Mouse (Mus musculus): ENCODE measurements around the gene Slc13a2. TPM values are rescaled to one million over a fixed set of nuclear protein-coding genes. Genes with fewer than 3 reads are reported as not detected.

Gene Slc13a2
- polyA plus RNA-seq, 1 experiment from 2014 or later = not detected

DNA sequence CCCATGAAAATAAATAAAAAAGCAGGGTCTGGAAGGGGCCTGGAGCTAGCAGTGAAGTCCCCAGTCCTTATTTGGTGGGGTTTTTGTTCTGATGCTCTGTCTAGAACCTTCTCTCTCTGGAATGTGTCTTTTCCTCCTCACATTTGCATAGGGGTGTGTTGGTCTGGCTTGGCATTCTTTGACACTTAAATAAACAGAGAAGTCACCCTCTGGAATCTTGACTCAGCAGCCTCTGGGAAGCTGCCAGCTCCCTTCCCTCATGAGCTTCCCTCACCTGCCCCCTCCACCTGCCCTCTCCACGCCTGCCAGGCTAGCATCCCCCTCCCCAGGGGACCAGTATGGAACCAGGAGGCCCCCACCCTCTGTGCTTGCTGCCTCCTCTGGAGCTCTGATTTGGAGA is 51.6 kb downstream of the Slc13a2 start:
- no peaks in the 10 kb centered on the region for H3K36me3 ChIP-seq (ENCODE audit: control insufficient read depth, insufficient read depth)
- H3K9me3 ChIP-seq (ENCODE audit: control insufficient read depth, low read length) = no peaks in the 10 kb centered on the region
- no peaks in the 10 kb centered on the region for H3K4me1 ChIP-seq (replicated peaks; ENCODE audit: control insufficient read depth, insufficient read depth, low read length)
- no peak overlapping the region for H3K9ac ChIP-seq (replicated peaks; ENCODE audit: low read depth, low read length)
- no peak overlapping the region for H3K4me3 ChIP-seq (replicated peaks; ENCODE audit: low read length)
- H3K27me3 ChIP-seq (replicated peaks; ENCODE audit: control insufficient read depth, insufficient read depth, low read length) = no peaks in the 10 kb centered on the region
- H3K27ac ChIP-seq (ENCODE audit: low read length) = no peak overlapping the region
- 56% methylated on average over 1 of the region's 1 CpGs for WGBS
- no peak overlapping the region for H3K4me2 ChIP-seq (ENCODE audit: low read length)
- ATAC-seq = no peak

DNA sequence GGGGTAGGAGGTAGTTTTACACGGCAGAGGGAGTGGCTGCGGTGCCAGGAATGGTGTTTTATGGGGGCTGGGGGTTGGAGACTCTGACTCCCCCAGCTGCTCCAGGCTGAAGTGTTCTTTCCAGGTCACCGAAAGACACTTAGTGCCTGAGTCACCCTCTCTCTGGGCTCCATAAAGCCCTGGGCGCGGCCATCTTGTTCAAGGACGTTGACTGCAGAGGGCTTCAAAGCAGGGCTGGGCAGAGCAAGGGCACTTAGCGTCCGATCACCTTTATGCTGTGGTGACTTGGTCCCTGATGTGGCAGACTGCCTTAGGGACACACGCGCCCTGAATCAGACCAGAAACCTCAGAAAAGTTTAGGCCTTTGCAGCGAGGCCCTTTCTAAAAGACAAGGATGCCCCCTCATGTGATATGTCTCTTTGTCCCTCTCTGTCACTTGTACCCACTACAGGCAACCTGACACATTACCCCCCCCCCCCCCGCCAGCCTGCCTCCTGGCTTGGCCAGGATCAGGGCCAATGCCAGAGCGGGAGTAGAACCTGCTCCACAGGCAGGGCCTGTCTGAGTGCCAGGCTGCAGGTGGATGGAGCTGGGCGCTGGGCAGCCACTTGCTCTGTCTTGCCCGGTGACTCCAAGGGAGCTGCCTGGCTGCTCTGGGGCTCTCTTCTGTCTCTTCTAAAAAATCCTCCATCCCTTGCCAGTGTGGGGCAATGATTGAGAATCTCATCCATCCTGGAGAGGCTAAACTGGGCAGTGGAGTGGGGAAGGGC is 54.4 kb downstream of the Slc13a2 start:
- Histone ChIP-seq H3K4me1 (replicated peaks; ENCODE audit: control insufficient read depth, insufficient read depth, low read length) (no peaks in the 10 kb centered on the region), H3K9ac (replicated peaks; ENCODE audit: low read depth, low read length) (no peak overlapping the region), H3K4me2 (ENCODE audit: low read length) (no peak overlapping the region), H3K27ac (ENCODE audit: low read length) (no peak overlapping the region), H3K36me3 (ENCODE audit: control insufficient read depth, insufficient read depth) (no peaks in the 10 kb centered on the region), H3K4me3 (replicated peaks; ENCODE audit: low read length) (no peak overlapping the region), H3K27me3 (replicated peaks; ENCODE audit: control insufficient read depth, insufficient read depth, low read length) (no peaks in the 10 kb centered on the region), H3K9me3 (ENCODE audit: control insufficient read depth, low read length) (no peaks in the 10 kb centered on the region)
- 92% methylated on average over 15 of the region's 15 CpGs for WGBS
- ATAC-seq = no peak

GRCm38 (mm10) chr11:78364103-78364502 is 57.9 kb downstream of the Slc13a2 start:
- 56% methylated on average over 7 of the region's 8 CpGs for WGBS
- no peaks in the 10 kb centered on the region for H3K36me3 ChIP-seq (ENCODE audit: control insufficient read depth, insufficient read depth)
- H3K4me3 ChIP-seq (replicated peaks; ENCODE audit: low read length) = no peak overlapping the region
- no peak overlapping the region for H3K9ac ChIP-seq (replicated peaks; ENCODE audit: low read depth, low read length)
- no peak overlapping the region for H3K27ac ChIP-seq (ENCODE audit: low read length)
- H3K9me3 ChIP-seq (ENCODE audit: control insufficient read depth, low read length) = no peaks in the 10 kb centered on the region
- no peaks in the 10 kb centered on the region for H3K27me3 ChIP-seq (replicated peaks; ENCODE audit: control insufficient read depth, insufficient read depth, low read length)
- H3K4me1 ChIP-seq (replicated peaks; ENCODE audit: control insufficient read depth, insufficient read depth, low read length) = no peaks in the 10 kb centered on the region; the same call in 1 of the 2 replicates
- ATAC-seq = no peak
- H3K4me2 ChIP-seq (ENCODE audit: low read length) = no peak overlapping the region

DNA sequence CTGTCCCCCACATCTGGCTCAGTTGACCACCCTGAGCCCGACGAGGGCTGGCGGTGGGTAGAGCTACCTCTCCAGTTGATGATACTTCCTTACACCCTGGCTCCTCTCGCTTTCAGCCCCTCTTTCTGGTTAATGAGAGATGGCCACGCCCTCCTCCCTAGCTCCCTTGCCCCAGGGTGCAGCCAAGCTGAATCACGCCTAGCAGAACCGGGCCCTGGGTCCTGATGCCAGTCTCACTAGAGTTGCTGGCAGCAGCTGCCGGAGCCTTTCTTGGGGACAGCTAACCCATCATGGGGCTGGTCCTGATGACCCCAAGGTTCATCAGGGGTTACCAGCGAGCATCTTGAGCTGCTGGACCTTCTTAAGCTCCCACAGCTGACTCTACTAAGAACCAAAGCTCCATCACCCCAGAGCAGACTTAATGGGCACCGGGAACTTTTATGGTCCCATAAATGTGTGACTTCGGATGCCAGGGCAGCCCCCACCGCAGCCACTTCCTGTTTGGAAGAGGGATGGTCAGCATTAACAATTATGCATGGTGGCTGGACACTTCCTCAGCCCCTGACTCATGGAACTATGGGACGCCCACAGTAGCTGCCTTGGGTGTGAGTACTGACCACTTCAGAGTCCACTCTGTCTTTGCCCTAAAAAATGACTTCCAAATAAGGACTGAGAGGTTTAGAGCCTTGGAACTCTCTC is 58.6 kb downstream of the Slc13a2 start:
- Histone ChIP-seq H3K4me1 (replicated peaks; ENCODE audit: control insufficient read depth, insufficient read depth, low read length) (no peaks in the 10 kb centered on the region; the same call in 1 of the 2 replicates), H3K27ac (ENCODE audit: low read length) (no peak overlapping the region), H3K4me2 (ENCODE audit: low read length) (no peak overlapping the region), H3K27me3 (replicated peaks; ENCODE audit: control insufficient read depth, insufficient read depth, low read length) (no peaks in the 10 kb centered on the region), H3K36me3 (ENCODE audit: control insufficient read depth, insufficient read depth) (no peaks in the 10 kb centered on the region), H3K9me3 (ENCODE audit: control insufficient read depth, low read length) (no peaks in the 10 kb centered on the region), H3K9ac (replicated peaks; ENCODE audit: low read depth, low read length) (no peak overlapping the region), H3K4me3 (replicated peaks; ENCODE audit: low read length) (no peak overlapping the region)
- WGBS = 78% methylated on average over 13 of the region's 13 CpGs
- ATAC-seq = no peak

DNA sequence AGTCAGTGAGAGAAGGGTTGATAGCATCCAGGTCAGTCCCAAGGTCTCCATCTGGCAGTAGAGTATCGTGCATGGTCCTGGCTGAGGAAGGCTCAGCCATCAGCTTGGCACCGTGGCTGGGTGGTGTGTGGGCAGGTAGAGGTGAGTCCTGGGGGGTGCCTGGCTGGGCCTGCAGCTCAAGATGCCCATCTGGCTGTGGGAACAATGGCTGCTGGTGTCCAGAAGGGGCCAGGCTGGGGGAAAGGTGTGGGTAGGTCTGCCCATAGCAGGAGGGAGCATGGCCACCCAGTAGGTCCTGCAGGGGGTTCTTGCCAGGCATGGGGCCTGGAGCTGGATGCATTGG is 61.3 kb downstream of the Slc13a2 start:
- Histone ChIP-seq H3K4me2 (ENCODE audit: low read length) (no peak overlapping the region), H3K9ac (replicated peaks; ENCODE audit: low read depth, low read length) (no peak overlapping the region), H3K27me3 (replicated peaks; ENCODE audit: control insufficient read depth, insufficient read depth, low read length) (no peaks in the 10 kb centered on the region), H3K4me3 (replicated peaks; ENCODE audit: low read length) (no peak overlapping the region), H3K27ac (ENCODE audit: low read length) (no peak overlapping the region), H3K9me3 (ENCODE audit: control insufficient read depth, low read length) (no peaks in the 10 kb centered on the region), H3K4me1 (replicated peaks; ENCODE audit: control insufficient read depth, insufficient read depth, low read length) (no peaks in the 10 kb centered on the region; the same call in 1 of the 2 replicates), H3K36me3 (ENCODE audit: control insufficient read depth, insufficient read depth) (no peaks in the 10 kb centered on the region)
- ATAC-seq = 0 out of 2 replicates have a peak, but pooled peaks have one; percentile 15
- 57% methylated on average over 2 of the region's 2 CpGs for WGBS

GRCm38 (mm10) chr11:78360125-78360788 is 61.8 kb downstream of the Slc13a2 start:
- peak overlapping the region; percentile 49 for H3K4me2 ChIP-seq (ENCODE audit: low read length)
- no peaks in the 10 kb centered on the region; the same call in 1 of the 2 replicates for H3K4me1 ChIP-seq (replicated peaks; ENCODE audit: control insufficient read depth, insufficient read depth, low read length)
- 14% methylated on average over 13 of the region's 13 CpGs for WGBS
- H3K27me3 ChIP-seq (replicated peaks; ENCODE audit: control insufficient read depth, insufficient read depth, low read length) = no peaks in the 10 kb centered on the region
- H3K9ac ChIP-seq (replicated peaks; ENCODE audit: low read depth, low read length) = 0 out of 2 replicates have a peak overlapping the region, but pooled peaks have one; percentile 26
- ATAC-seq = peak; percentile 66
- no peaks in the 10 kb centered on the region for H3K36me3 ChIP-seq (ENCODE audit: control insufficient read depth, insufficient read depth)
- H3K4me3 ChIP-seq (replicated peaks; ENCODE audit: low read length) = peak overlapping the region; percentile 26
- no peaks in the 10 kb centered on the region for H3K9me3 ChIP-seq (ENCODE audit: control insufficient read depth, low read length)
- no peak overlapping the region for H3K27ac ChIP-seq (ENCODE audit: low read length)

- no peaks in the 10 kb centered on the region; the same call in 1 of the 2 replicates for H3K4me1 ChIP-seq (replicated peaks; ENCODE audit: control insufficient read depth, insufficient read depth, low read length)
- no peaks in the 10 kb centered on the region for H3K36me3 ChIP-seq (ENCODE audit: control insufficient read depth, insufficient read depth)
- no peaks in the 10 kb centered on the region for H3K9me3 ChIP-seq (ENCODE audit: control insufficient read depth, low read length)
- H3K27ac ChIP-seq (ENCODE audit: low read length) = no peak overlapping the region
- no peak overlapping the region for H3K4me3 ChIP-seq (replicated peaks; ENCODE audit: low read length)
- H3K4me2 ChIP-seq (ENCODE audit: low read length) = no peak overlapping the region
- ATAC-seq = no peak
- no peak overlapping the region for H3K9ac ChIP-seq (replicated peaks; ENCODE audit: low read depth, low read length)
- no peaks in the 10 kb centered on the region for H3K27me3 ChIP-seq (replicated peaks; ENCODE audit: control insufficient read depth, insufficient read depth, low read length)
- WGBS = 14% methylated on average over 22 of the region's 22 CpGs
Measured at GRCm38 (mm10) chr11:78358330-78359007, 63.5 kb downstream of the Slc13a2 start.

- Histone ChIP-seq H3K4me3 (replicated peaks; ENCODE audit: low read length) (no peak overlapping the region), H3K27ac (ENCODE audit: low read length) (no peak overlapping the region), H3K27me3 (replicated peaks; ENCODE audit: control insufficient read depth, insufficient read depth, low read length) (no peaks in the 10 kb centered on the region), H3K4me2 (ENCODE audit: low read length) (no peak overlapping the region), H3K36me3 (ENCODE audit: control insufficient read depth, insufficient read depth) (no peaks in the 10 kb centered on the region), H3K9ac (replicated peaks; ENCODE audit: low read depth, low read length) (no peak overlapping the region), H3K4me1 (replicated peaks; ENCODE audit: control insufficient read depth, insufficient read depth, low read length) (no peaks in the 10 kb centered on the region; the same call in 1 of the 2 replicates), H3K9me3 (ENCODE audit: control insufficient read depth, low read length) (no peaks in the 10 kb centered on the region)
- WGBS = 30% methylated on average over 4 of the region's 4 CpGs
- peak; percentile 49; the same call in 1 of the 2 replicates for ATAC-seq
Measured at GRCm38 (mm10) chr11:78355471-78356238, 66.4 kb downstream of the Slc13a2 start.
